Mouse (Mus musculus): ENCODE data around the gene Ms4a4d. TPM values are rescaled to one million over a fixed set of nuclear protein-coding genes. Genes with fewer than 3 reads are reported as not detected.
A peak's percentile ranks its signal among the peaks of the same experiment; 100 is the strongest.

Ms4a4d gene
- total RNA-seq, 2 experiments from 2014 or later: not detected

DNA sequence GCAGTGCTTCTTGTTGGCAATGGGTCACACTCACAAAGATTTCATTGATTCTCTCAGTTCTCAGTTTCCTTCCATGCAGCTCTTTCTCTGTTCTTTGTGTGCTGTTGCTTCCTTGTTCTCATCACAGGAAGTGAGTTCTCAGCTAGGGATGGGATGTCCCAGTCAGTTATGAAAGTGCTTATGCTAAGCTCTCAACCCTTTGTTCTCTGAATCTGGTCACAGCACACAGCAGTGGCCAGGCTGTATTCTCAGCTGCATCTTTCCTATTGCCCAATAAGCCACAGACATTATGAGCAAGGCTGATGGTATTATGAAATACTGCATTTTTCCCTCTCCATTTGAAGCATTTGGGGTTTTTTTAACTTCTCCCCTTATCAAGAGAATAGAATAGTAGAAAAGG, 23.0 kb downstream of the Ms4a4d start:
- ATAC-seq (replicated peaks; ENCODE audit: poor library complexity): peak; percentile 99

DNA sequence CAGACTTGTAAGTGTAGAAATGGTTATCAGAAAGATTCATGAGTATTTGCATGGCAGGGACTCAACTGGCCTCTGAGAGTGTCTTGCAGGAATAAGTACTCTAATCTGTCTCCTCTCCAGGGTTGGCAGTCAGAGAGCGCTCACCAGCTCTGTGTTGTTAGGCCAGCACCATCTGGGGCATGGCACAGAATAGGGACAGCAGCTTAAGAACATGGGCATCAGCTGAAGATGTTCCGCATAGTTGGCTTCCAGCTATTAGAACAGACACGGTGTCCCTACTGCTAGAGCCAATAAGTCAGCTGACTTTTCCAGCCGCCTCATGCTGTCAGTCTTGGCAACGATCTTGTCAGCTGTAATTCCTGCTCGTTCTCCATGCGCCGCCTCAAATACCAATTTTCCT, 38.4 kb downstream of the Ms4a4d start:
- no peak for ATAC-seq (replicated peaks; ENCODE audit: poor library complexity)

DNA sequence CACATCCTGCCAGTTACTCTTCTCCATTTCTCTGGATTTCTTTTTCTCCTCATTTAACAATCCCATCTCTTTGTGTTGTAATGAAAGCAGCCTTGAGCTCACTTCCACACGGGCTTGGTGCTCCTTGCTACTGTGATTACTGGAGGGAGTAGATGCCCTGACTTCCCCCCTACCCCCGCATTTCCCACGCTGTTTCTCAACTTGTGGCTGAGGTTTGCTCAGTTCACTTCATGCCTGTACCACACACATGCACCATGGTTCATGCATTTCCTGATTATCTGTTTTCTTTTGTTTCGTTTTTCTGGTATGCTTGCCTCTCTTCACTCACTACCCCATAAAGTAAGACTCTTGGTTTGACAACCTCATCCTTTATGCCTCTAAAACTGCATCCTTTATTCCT, 52.6 kb downstream of the Ms4a4d start:
- peak; percentile 72 for ATAC-seq (replicated peaks; ENCODE audit: poor library complexity)

DNA sequence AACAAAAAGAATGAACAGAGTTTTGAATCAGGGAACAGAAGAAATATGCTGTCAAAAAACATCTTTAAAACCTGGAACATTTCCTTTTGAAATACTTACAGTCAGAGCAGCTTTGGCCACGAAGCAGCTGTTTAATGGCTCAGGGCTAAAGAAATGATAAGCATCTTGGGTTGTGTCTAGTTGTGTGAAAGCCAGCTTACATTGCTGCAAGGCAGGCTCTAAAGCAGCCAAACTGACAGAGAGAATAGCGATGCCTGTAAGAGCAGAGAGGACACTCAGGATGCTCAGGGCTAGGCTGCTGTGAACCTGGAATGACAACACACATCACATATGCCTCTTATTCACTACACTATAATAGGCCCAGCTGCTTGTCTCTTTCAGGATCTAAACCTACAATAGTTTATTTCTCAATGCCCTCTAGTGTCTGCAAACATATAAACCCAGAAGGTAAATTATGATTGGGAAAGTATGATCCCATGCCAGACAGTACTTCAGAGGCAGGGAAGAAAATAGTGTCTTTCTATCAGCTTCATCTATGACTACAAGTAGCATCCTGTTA, 53.4 kb downstream of the Ms4a4d start:
- ATAC-seq (replicated peaks; ENCODE audit: poor library complexity): no peak

DNA sequence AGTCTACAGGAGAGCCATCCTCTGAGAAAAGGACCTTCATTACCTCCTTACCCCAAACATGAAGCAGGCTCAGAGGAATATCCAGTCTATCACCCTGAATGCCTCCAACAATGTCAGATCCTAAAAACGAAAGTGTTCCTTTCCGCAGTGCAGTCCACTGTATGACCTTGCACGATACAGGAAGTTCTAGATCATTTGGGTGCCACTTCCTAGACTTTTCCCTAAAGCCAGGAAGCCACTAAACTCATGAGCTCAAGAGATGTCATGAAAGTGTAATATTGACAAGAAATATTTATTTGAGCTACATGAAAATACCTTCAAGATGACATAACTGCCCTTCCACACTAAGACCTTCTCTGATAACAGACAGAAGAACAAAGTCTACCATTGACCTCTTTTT, 64.7 kb downstream of the Ms4a4d start:
- ATAC-seq (replicated peaks; ENCODE audit: poor library complexity): no peak

DNA sequence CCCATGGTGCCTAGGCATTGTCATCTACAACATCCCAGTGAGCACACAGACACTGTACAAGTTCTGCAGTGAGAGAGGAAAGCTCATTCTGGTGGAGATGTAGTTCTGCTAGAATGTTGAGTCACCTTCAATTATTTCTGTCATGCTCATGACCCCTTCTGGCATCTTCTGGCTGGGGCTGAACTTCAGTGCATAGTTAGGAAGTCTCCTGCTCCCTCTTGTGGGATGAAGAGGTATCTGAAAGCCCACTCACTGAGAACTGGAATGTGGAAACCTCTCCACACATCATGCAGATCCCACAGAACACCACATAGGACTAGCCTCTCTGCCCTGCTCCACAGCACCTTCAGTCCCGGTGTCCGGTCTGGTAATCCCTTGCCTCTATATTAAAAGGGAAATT, 65.4 kb downstream of the Ms4a4d start:
- peak; percentile 89 for ATAC-seq (replicated peaks; ENCODE audit: poor library complexity)

DNA sequence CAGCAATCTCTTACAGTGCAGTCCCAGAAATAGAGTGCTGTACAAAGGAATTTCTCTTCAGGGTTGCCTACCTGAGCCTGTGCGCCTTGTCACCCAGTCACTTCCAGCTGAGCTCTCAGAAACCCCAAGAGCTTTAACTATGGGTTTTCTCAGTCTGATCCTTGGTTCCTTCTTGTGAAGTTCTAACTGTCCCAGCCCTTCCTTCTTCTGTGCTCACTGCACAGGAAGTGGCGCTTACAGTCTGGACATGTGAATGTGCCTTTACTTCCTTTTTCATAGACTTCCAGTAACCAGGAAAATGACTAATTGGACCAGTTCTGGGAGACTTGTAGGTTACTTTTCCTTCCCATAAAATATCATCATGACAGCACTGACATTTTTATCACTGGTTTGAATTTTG, 68.0 kb downstream of the Ms4a4d start, which contains the start of gene Ms4a6d:
TSS of gene Ms4a6d (minus strand) at position 247 of the 400 bp plus-strand sequence.
- peak; percentile 38 for ATAC-seq (replicated peaks; ENCODE audit: poor library complexity)

Other genes starting within 250 kb of the Ms4a4d start
- not detected in 2 replicates for gene Ms4a14, start 222.3 kb upstream of the Ms4a4d start, total RNA-seq (2015)
- not detected in 2 replicates for gene Ms4a14, start 222.3 kb upstream of the Ms4a4d start, total RNA-seq (2017)
- not detected in 2 replicates for gene Ms4a7, start 200.7 kb upstream of the Ms4a4d start, total RNA-seq (2015)
- 0.64 TPM in 1 of 2 replicates, not detected in the other for gene Ms4a7, start 200.7 kb upstream of the Ms4a4d start, total RNA-seq (2017)
- gene Ms4a4a, start 161.3 kb upstream of the Ms4a4d start, total RNA-seq (2015): 0.49 TPM in 1 of 2 replicates, not detected in the other
- not detected in 2 replicates for gene Ms4a4a, start 161.3 kb upstream of the Ms4a4d start, total RNA-seq (2017)
- gene Ms4a4c, start 132.0 kb upstream of the Ms4a4d start, total RNA-seq (2015): 17.5 and 21.6 TPM in 2 replicates
- 15.8 and 18.6 TPM in 2 replicates for gene Ms4a4c, start 132.0 kb upstream of the Ms4a4d start, total RNA-seq (2017)
- gene Ms4a4b, start 93.2 kb upstream of the Ms4a4d start, total RNA-seq (2015): 4.8 and 5.3 TPM in 2 replicates
- 0.88 and 1.00 TPM in 2 replicates for gene Ms4a4b, start 93.2 kb upstream of the Ms4a4d start, total RNA-seq (2017)
- 181 and 238 TPM in 2 replicates for gene Ms4a6c, start 67.4 kb upstream of the Ms4a4d start, total RNA-seq (2015)
- 142 and 174 TPM in 2 replicates for gene Ms4a6c, start 67.4 kb upstream of the Ms4a4d start, total RNA-seq (2017)
- 0.67 and 2.5 TPM in 2 replicates for gene Gm8369, start 50.9 kb upstream of the Ms4a4d start, total RNA-seq (2015)
- 1.2 and 1.3 TPM in 2 replicates for gene Gm8369, start 50.9 kb upstream of the Ms4a4d start, total RNA-seq (2017)
- 44.8 and 47.0 TPM in 2 replicates for gene Ms4a6b, start 20.3 kb upstream of the Ms4a4d start, total RNA-seq (2015)
- 19.8 and 24.4 TPM in 2 replicates for gene Ms4a6b, start 20.3 kb upstream of the Ms4a4d start, total RNA-seq (2017)
- 5.1 and 5.9 TPM in 2 replicates for gene Ms4a6d, start 68.0 kb downstream of the Ms4a4d start, total RNA-seq (2015)
- gene Ms4a6d, start 68.0 kb downstream of the Ms4a4d start, total RNA-seq (2017): 3.0 and 4.2 TPM in 2 replicates
- 18.2 and 21.8 TPM in 2 replicates for gene Ms4a2, start 86.9 kb downstream of the Ms4a4d start, total RNA-seq (2015)
- 17.5 and 20.2 TPM in 2 replicates for gene Ms4a2, start 86.9 kb downstream of the Ms4a4d start, total RNA-seq (2017)
- gene Ms4a3, start 104.0 kb downstream of the Ms4a4d start, total RNA-seq (2015): 1,524 and 1,660 TPM in 2 replicates
- 866 and 1,151 TPM in 2 replicates for gene Ms4a3, start 104.0 kb downstream of the Ms4a4d start, total RNA-seq (2017)
- gene Oosp2, start 123.8 kb downstream of the Ms4a4d start, total RNA-seq (2015): 1.1 and 3.4 TPM in 2 replicates
- not detected in 2 replicates for gene Oosp2, start 123.8 kb downstream of the Ms4a4d start, total RNA-seq (2017)
- gene Oosp1, start 154.3 kb downstream of the Ms4a4d start, total RNA-seq (2015): 5.7 and 7.6 TPM in 2 replicates
- 6.9 and 13.5 TPM in 2 replicates for gene Oosp1, start 154.3 kb downstream of the Ms4a4d start, total RNA-seq (2017)
- not detected in 2 replicates for gene Oosp3, start 160.3 kb downstream of the Ms4a4d start, total RNA-seq (2015)
- not detected in 2 replicates for gene Oosp3, start 160.3 kb downstream of the Ms4a4d start, total RNA-seq (2017)
- not detected in 2 replicates for gene Gif, start 210.8 kb downstream of the Ms4a4d start, total RNA-seq (2015)
- not detected in 2 replicates for gene Gif, start 210.8 kb downstream of the Ms4a4d start, total RNA-seq (2017)
- 79.3 and 89.8 TPM in 2 replicates for gene Mrpl16, start 233.6 kb downstream of the Ms4a4d start, total RNA-seq (2015)
- gene Mrpl16, start 233.6 kb downstream of the Ms4a4d start, total RNA-seq (2017): 104 and 113 TPM in 2 replicates

All from megakaryocyte progenitor cell, adult 5-6 weeks (primary cell).